Mouse (Mus musculus): ENCODE measurements at regions not wholly inside any gene's neighbourhood (a gene's known extent, or its start where the extent isn't known, plus 50 kb on each side); places are given as distances from the start of the nearest gene placed in this dataset.

DNA sequence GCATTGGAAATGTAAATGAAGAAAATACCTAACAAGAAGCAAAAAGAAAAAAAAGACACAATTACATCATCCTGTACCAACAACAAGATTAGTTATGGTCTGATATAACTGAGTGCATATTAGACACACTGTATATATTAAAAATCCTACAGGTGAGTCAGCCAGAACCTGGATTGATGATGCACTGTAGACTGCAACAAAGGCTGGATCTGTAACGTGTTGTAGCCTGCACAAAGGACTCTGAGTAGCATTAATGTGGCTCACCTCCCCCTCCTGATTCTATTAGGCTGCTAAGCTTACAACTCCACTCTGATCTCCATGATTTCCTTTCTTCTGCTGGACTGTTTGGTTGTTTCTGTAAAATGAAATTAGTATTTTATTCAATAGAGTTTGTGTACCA is 1383.4 kb downstream of the Defb40 start:
- no peak for DNase-seq

DNA sequence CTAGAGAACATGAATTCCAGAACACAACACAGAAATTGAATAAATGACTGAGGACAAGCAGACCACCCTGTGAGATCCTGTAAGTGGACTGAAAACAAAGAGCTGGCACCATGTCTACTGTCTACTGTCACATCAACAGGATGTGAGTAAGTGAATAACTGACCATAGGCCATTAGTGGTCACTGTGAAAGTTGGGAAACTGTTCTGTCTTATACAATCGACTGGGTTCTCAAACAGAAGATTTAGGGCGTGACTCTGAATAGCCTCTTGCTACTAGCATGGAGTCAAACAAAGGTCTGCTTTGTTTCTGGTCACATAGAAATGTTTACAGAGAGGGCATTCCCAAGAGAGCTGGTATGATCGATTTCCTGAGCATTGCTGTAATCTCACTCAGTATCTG is 1387.9 kb downstream of the Defb40 start:
- no peak for DNase-seq

DNA sequence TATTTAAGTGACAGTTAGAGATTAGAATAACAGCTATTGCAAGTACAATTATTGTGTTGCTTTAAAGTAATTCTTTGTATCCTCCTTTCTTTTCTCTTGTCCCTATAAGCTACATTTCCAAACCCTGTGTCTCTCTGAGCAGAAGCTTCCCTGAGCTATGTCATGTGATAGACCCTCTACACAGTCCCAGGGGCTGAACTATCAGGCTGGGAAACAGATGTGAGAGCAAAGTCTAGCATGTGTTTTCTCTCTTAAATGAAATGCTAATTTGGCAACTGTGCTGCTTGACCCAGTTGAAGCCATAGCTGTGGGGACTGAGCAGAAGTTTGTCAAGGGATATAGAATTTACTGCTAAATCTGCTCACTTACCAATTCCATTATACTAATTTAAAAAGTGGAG is 1389.9 kb downstream of the Defb40 start:
- DNase-seq: no peak

DNA sequence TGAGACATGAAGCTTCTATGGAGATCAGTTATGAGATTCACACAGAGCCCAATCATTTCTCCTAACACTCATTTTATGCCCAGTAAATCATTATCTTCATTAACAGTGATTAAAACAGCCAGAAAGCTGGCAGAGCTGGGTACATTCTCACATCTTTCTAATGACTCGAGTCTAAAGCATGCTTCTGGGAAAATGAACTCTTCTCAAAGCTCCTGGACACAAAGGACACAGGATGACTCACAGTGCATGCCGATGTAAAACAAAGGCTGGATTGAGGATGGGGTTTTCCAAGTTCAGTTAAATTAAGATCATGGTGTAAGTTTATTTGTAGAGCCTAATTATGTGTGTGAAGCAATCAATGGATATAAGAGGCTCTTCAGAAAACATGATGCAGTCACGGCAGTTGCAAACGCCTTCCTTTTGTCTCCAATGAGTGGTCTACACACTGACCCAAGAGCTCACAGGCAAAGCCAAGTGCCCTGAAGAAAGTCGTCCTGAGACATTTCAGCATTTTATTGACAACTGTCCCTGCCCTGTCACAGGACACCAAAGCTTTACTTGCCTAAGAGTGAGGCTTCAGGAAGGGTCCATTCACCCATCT is 1390.7 kb downstream of the Defb40 start:
- no peak for DNase-seq

All from kidney, postnatal 36 days (tissue).